Mouse (Mus musculus) liver, adult 10 weeks (tissue): ENCODE results near the gene Adamts10. TPM values are rescaled to one million over a fixed set of nuclear protein-coding genes. Genes with fewer than 3 reads are reported as not detected.

Experiments used
- polyA plus RNA-seq: library from polyadenylated mRNA; stranded (reverse); fragments of 350-450 nt; fragmentation: Illumina TruSeq; extraction: RNeasy Lipid Tissue Mini Kit (QIAGEN cat#74804); gene quantifications from one replicate; pipeline ENCODE4 v1.2.3, GENCODE M21; 2014; ENCODE audit warnings: low read depth, low replicate concordance

Gene Adamts10
- polyA plus RNA-seq: 0.95 TPM

DNA sequence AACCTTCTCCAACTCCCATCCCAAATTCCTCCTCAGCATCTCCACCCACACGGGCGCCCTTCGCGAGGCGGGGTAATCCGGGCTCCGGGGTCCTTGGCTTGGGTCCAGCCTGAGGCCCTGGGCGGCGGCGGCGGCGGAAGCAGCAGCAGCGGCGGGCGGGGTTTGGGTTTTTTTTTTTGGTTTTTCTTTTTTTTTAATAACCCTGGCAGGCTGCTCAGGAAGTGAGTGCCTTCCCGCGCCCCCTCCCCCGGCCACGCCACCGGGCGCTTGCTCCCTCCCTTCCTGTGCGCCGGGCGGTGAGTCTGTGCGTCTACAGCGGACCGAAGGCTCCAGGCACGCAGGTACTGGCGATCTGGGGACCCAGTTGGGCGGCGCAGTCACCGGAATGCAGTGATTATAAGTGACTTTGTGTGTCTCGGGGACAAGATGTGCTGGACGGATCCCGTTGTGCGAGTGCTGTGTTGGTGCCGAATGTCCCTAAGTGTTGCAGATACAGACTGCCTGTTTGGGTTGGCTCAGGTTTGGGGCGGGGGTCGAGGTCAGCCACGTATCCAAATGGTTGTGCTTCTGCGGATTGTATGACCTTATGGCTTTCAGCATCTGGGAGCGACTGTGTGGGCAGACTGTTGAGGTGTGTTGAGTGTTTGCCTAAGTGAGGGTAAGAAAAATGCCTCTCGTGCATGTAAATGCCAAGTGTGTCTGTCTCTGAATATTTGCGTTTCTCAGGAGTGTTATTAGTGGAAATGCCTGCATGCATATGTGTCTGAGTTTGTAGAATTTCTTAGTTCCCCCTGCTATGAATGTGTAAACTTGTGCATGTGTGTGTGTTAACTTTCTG, at the start of gene Adamts10:
Adamts10 (plus strand) TSS at position 287 of the 838 bp plus-strand sequence.

DNA sequence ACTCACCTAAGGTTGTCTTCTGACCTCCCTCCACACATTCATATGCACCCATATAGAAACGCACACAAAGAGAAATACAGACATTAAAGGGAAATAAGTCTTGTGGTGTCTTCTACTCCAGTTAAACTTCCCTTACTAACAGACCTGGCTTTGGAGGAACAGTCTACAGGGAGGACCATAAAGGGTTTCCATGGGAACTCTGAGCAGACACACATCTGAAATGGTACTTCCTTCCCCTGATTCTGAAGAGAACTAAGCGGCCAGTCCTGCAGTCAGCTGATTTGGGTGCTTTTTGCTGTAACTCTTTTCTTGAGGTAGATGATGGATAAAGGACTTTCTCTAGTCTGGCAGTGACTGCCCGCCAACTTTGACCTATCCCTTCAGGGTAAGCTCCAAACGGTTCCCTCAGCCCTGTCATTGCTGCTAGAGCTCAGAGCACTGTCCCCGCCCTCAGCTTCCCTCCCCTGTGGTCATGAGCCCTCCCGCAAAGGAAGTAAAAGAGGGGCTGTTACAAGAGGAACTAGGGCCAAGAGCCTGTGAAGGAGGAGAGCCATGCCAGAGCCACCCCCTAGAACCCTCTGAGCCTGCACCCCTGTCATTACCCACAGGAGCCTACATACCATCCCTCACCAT, 31.3 kb downstream of the Adamts10 start, which contains the start of gene Myo1f:
Myo1f (plus strand) TSS at position 485 of the 633 bp plus-strand sequence.

Other genes with a start within 250 kb of the Adamts10 start
- 7.9 TPM for gene Zfp955b, start 234.7 kb upstream of the Adamts10 start, polyA plus RNA-seq
- 8.5 TPM for gene Zfp81, start 165.3 kb upstream of the Adamts10 start, polyA plus RNA-seq
- 14.7 TPM for gene Zfp101, start 129.6 kb upstream of the Adamts10 start, polyA plus RNA-seq
- gene Actl9, start 91.3 kb upstream of the Adamts10 start, polyA plus RNA-seq: not detected
- 0.16 TPM for gene Myo1f, start 31.5 kb downstream of the Adamts10 start, polyA plus RNA-seq
- 1.2 TPM for gene Zfp414, start 104.9 kb downstream of the Adamts10 start, polyA plus RNA-seq
- gene Pram1, start 113.9 kb downstream of the Adamts10 start, polyA plus RNA-seq: 0.21 TPM
- 147 TPM for gene Hnrnpm, start 162.7 kb downstream of the Adamts10 start, polyA plus RNA-seq
- 24.2 TPM for gene March2, start 194.5 kb downstream of the Adamts10 start, polyA plus RNA-seq
- gene Rab11b, start 236.3 kb downstream of the Adamts10 start, polyA plus RNA-seq: 9.3 TPM